Mouse (Mus musculus): ENCODE measurements at regions not wholly inside any gene's neighbourhood (a gene's known extent, or its start where the extent isn't known, plus 50 kb on each side); places are given as distances from the start of the nearest gene placed in this dataset.

DNA sequence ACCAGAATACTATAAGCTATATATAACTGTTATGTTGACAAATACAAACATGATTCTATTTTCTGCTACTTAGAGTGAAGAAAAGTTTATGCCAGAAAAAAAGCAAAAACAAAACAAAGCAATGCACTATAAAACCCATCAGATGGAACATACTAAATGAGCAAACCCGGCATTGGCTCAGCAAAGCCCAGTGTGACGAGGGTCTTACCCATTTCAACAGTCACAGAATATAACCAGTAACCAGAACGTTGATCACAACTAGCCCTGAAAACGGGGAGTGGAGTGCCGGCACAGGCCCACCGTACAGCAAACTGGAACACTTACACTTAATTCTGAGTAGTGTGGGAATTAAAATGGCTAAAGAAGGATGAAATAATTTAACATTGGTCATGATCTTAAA lies 66.0 kb upstream of the BC052040 start:
- TF ChIP-seq CTCF (IDR thresholded peaks at IDR 0.05; ENCODE audit: low read depth, low read length) (no peak), GATA1 (IDR thresholded peaks at IDR 0.05; ENCODE audit: borderline replicate concordance, low read length) (no peak)
